Mouse (Mus musculus) myocyte (in vitro differentiated cells): ENCODE measurements around the gene Psmb11. TPM values are rescaled to one million over a fixed set of nuclear protein-coding genes. Genes with fewer than 3 reads are reported as not detected.

Experiments used
- H3K27me3 ChIP-seq: one replicate; pipeline ENCODE4 v1.6.1; 2011; ENCODE audit not compliant: control insufficient read depth, insufficient read depth, insufficient read length
- H3K36me3 ChIP-seq: one replicate; pipeline ENCODE4 v1.6.1; 2011; ENCODE audit not compliant: control insufficient read depth, insufficient read depth
- H3K4me2 ChIP-seq: one replicate; pipeline ENCODE4 v1.6.1; 2011; ENCODE audit warnings: low read depth, control low read depth
- H3K4me3 ChIP-seq: one replicate; pipeline ENCODE4 v1.5.1; 2011; ENCODE audit warnings: mild to moderate bottlenecking, control low read depth, moderate library complexity
- H3K79me2 ChIP-seq: one replicate; pipeline ENCODE4 v1.6.1; 2011; ENCODE audit not compliant: control insufficient read depth, insufficient read depth
- H3ac ChIP-seq: one replicate; pipeline ENCODE4 v1.6.1; 2011; ENCODE audit not compliant: control insufficient read depth, insufficient read length
- CEBPB ChIP-seq: IDR thresholded peaks from 2 replicates; pipeline ENCODE4 v1.6.1; 2011; ENCODE audit warnings: mild to moderate bottlenecking, moderate library complexity; ENCODE audit not compliant: poor library complexity, insufficient read depth, severe bottlenecking
- E2F4 ChIP-seq: IDR thresholded peaks from one replicate; pipeline ENCODE4 v1.6.1; 2011; ENCODE audit warnings: mild to moderate bottlenecking, control low read depth, moderate library complexity; ENCODE audit not compliant: insufficient read depth
- MAX ChIP-seq: IDR thresholded peaks from one replicate; pipeline ENCODE4 v1.6.1; 2011; ENCODE audit warnings: low read depth, mild to moderate bottlenecking, control low read depth
- MYOD1 ChIP-seq, 3 experiments: IDR thresholded peaks; one replicate each; pipeline ENCODE4 v1.6.1; 2011; ENCODE audit warnings: control low read depth in 2 of 3, low read depth in 2 of 3, mild to moderate bottlenecking in 2 of 3, moderate library complexity in 1 of 3; ENCODE audit not compliant: insufficient read length in 2 of 3, control insufficient read depth in 1 of 3
- MYOG ChIP-seq, 3 experiments: IDR thresholded peaks; one replicate each; pipeline ENCODE4 v1.6.1; 2011; ENCODE audit warnings: control low read depth in 2 of 3, low read depth in 2 of 3, mild to moderate bottlenecking in 2 of 3; ENCODE audit not compliant: insufficient read length in 2 of 3, control insufficient read depth in 1 of 3, insufficient read depth in 1 of 3
- POLR2A ChIP-seq: IDR thresholded peaks from one replicate; pipeline ENCODE4 v1.6.1; 2011; ENCODE audit warnings: low read depth, mild to moderate bottlenecking, control low read depth, moderate library complexity; ENCODE audit not compliant: insufficient read length
- POLR2AphosphoS2 ChIP-seq: IDR thresholded peaks from one replicate; pipeline ENCODE4 v1.6.1; 2011; ENCODE audit warnings: low read depth, control low read depth; ENCODE audit not compliant: insufficient read length
- REST ChIP-seq: IDR thresholded peaks from one replicate; pipeline ENCODE4 v1.6.1; 2011; ENCODE audit warnings: mild to moderate bottlenecking, control low read depth, moderate library complexity; ENCODE audit not compliant: insufficient read depth, insufficient read length
- SRF ChIP-seq: IDR thresholded peaks from one replicate; pipeline ENCODE4 v1.6.1; 2011; ENCODE audit warnings: low read depth; ENCODE audit not compliant: control insufficient read depth, insufficient read length
- TCF12 ChIP-seq: IDR thresholded peaks from one replicate; pipeline ENCODE4 v1.6.1; 2011; ENCODE audit warnings: mild to moderate bottlenecking, control low read depth; ENCODE audit not compliant: poor library complexity, insufficient read depth, severe bottlenecking
- TCF3 ChIP-seq: IDR thresholded peaks from one replicate; pipeline ENCODE4 v1.6.1; 2011; ENCODE audit warnings: low read depth, control low read depth; ENCODE audit not compliant: insufficient read length
- USF1 ChIP-seq: IDR thresholded peaks from one replicate; pipeline ENCODE4 v1.6.1; 2011; ENCODE audit warnings: low read depth, mild to moderate bottlenecking, control low read depth, moderate library complexity
- polyA plus RNA-seq: library from polyadenylated mRNA; unstranded; fragments of >200 nt; fragmentation: generic; extraction: Trizol; gene quantifications from one replicate; pipeline ENCODE4 v1.2.1, GENCODE M21; 2012; ENCODE audit warnings: missing spikeins

Psmb11 gene
- polyA plus RNA-seq, 1 experiment = not detected

- TF ChIP-seq POLR2A = no peak
- no peak for TF ChIP-seq MAX
- no peak for TF ChIP-seq CEBPB
- TF ChIP-seq USF1 = no peak
- TF ChIP-seq MYOD1 (IDR thresholded peaks at IDR 0.05; ENCODE audit: control insufficient read depth in 1 of 3, insufficient read length in 2 of 3, low read depth in 2 of 3) = no peak
- TF ChIP-seq POLR2AphosphoS2 = no peak
- Histone ChIP-seq H3K27me3 (no peaks in the 10 kb centered on the region), H3K4me3 (peak overlapping the region; percentile 97), H3K36me3 (no peaks in the 10 kb centered on the region), H3ac (peak overlapping the region; percentile 95), H3K4me2 (peak overlapping the region; percentile 99), H3K79me2 (peaks cover 54% of the 10 kb centered on the region)
Observed at GRCm38 (mm10) chr14:54575031-54575430, 46.2 kb upstream of the Psmb11 start.

- peak overlapping the region; percentile 97 for H3K4me3 ChIP-seq
- TF ChIP-seq POLR2A = peak; percentile 68
- TF ChIP-seq POLR2AphosphoS2 = no peak
- TF ChIP-seq SRF = no peak
- peak in 2 of 3 experiments; percentile 85 to 91 for TF ChIP-seq MYOG (IDR thresholded peaks at IDR 0.05; ENCODE audit: control insufficient read depth in 1 of 3, insufficient read depth in 1 of 3, insufficient read length in 2 of 3, low read depth in 2 of 3)
- TF ChIP-seq MAX = no peak
- TF ChIP-seq REST = no peak
- TF ChIP-seq USF1 = no peak
- TF ChIP-seq TCF12 = no peak
- peak; percentile 57 for TF ChIP-seq TCF3
- TF ChIP-seq MYOD1 (IDR thresholded peaks at IDR 0.05; ENCODE audit: control insufficient read depth in 1 of 3, insufficient read length in 2 of 3, low read depth in 2 of 3) = peak in 2 of 3 experiments; percentile 47 to 88
- H3K79me2 ChIP-seq = peaks cover 54% of the 10 kb centered on the region
- H3K4me2 ChIP-seq = peak overlapping the region; percentile 99
- H3K27me3 ChIP-seq = no peaks in the 10 kb centered on the region
- no peaks in the 10 kb centered on the region for H3K36me3 ChIP-seq
- H3ac ChIP-seq = peak overlapping the region; percentile 95
Observed at GRCm38 (mm10) chr14:54575631-54576030, 45.6 kb upstream of the Psmb11 start.

- Histone ChIP-seq H3K4me2 (peak overlapping the region; percentile 99), H3K27me3 (no peaks in the 10 kb centered on the region), H3K4me3 (peak overlapping the region; percentile 97), H3ac (peak overlapping the region; percentile 95), H3K36me3 (no peaks in the 10 kb centered on the region), H3K79me2 (peaks cover 54% of the 10 kb centered on the region)
- TF ChIP-seq REST (no peak), POLR2AphosphoS2 (peak; percentile 11), MYOG (IDR thresholded peaks at IDR 0.05; ENCODE audit: control insufficient read depth in 1 of 3, insufficient read depth in 1 of 3, insufficient read length in 2 of 3, low read depth in 2 of 3) (peak in 1 of 3 experiments; percentile 0), POLR2A (peak; percentile 36), MYOD1 (IDR thresholded peaks at IDR 0.05; ENCODE audit: control insufficient read depth in 1 of 3, insufficient read length in 2 of 3, low read depth in 2 of 3) (no peak)
Observed at GRCm38 (mm10) chr14:54576241-54577088, 44.8 kb upstream of the Psmb11 start.

GRCm38 (mm10) chr14:54577089-54577982, 43.9 kb upstream of the Psmb11 start, which contains the start of gene Ajuba:
TSS of gene Ajuba (minus strand) at chr14:54577558.
- H3K27me3 ChIP-seq = no peaks in the 10 kb centered on the region

GRCm38 (mm10) chr14:54578063-54578462, 43.2 kb upstream of the Psmb11 start:
- peak overlapping the region; percentile 99 for H3K4me2 ChIP-seq
- peak overlapping the region; percentile 95 for H3ac ChIP-seq
- TF ChIP-seq POLR2AphosphoS2 (no peak), TCF12 (no peak), E2F4 (no peak), CEBPB (no peak), SRF (no peak), TCF3 (no peak), MAX (no peak), REST (no peak), MYOG (IDR thresholded peaks at IDR 0.05; ENCODE audit: control insufficient read depth in 1 of 3, insufficient read depth in 1 of 3, insufficient read length in 2 of 3, low read depth in 2 of 3) (no peak), MYOD1 (IDR thresholded peaks at IDR 0.05; ENCODE audit: control insufficient read depth in 1 of 3, insufficient read length in 2 of 3, low read depth in 2 of 3) (no peak), USF1 (no peak)

More at GRCm38 (mm10) chr14:54577089-54577982, 43.9 kb upstream of the Psmb11 start, which contains the start of gene Ajuba:
- H3K4me3 ChIP-seq = peak within 1 kb of the TSS; percentile 97
- TF ChIP-seq MYOG (IDR thresholded peaks at IDR 0.05; ENCODE audit: control insufficient read depth in 1 of 3, insufficient read depth in 1 of 3, insufficient read length in 2 of 3, low read depth in 2 of 3) (peak in 2 of 3 experiments; percentile 7 to 45), TCF3 (no peak), CEBPB (no peak), POLR2AphosphoS2 (peak; percentile 79), POLR2A (peak; percentile 84), MAX (no peak), SRF (no peak)
- no peaks in the 10 kb centered on the region for H3K36me3 ChIP-seq
- H3K79me2 ChIP-seq = peaks cover 47% of the 10 kb centered on the region
- peak within 1 kb of the TSS; percentile 95 for H3ac ChIP-seq
- H3K4me2 ChIP-seq = peak within 1 kb of the TSS; percentile 99

More at GRCm38 (mm10) chr14:54578063-54578462, 43.2 kb upstream of the Psmb11 start:
- Histone ChIP-seq H3K36me3 (no peaks in the 10 kb centered on the region), H3K79me2 (peaks cover 40% of the 10 kb centered on the region), H3K27me3 (no peaks in the 10 kb centered on the region), H3K4me3 (peak overlapping the region; percentile 97)
